Mouse (Mus musculus): Measurements from ENCODE around the gene Hspg2. TPM values are rescaled to one million over a fixed set of nuclear protein-coding genes. Genes with fewer than 3 reads are reported as not detected.

The Hspg2 gene
- total RNA-seq, 2 experiments from 2014 or later = 524 to 560 TPM

- DNase-seq = peak in 1 of 2 experiments; percentile 55
- intact Hi-C loops (cut with DNase I) = no loop called here
These were observed 9.7 kb downstream of the Hspg2 start for GRCm38 (mm10) chr4:137478306-137478705.

- intact Hi-C loops (cut with DNase I) = no loop called here
- DNase-seq = no peak
These were observed 11.2 kb downstream of the Hspg2 start for GRCm38 (mm10) chr4:137479757-137480156.

GRCm38 (mm10) chr4:137480191-137480992, 11.8 kb downstream of the Hspg2 start:
- no peak for DNase-seq
- intact Hi-C loops (cut with DNase I) = no loop called here

- intact Hi-C loops (cut with DNase I) = no loop called here
- DNase-seq = no peak
These were observed 12.4 kb downstream of the Hspg2 start for GRCm38 (mm10) chr4:137480993-137481340.

DNA sequence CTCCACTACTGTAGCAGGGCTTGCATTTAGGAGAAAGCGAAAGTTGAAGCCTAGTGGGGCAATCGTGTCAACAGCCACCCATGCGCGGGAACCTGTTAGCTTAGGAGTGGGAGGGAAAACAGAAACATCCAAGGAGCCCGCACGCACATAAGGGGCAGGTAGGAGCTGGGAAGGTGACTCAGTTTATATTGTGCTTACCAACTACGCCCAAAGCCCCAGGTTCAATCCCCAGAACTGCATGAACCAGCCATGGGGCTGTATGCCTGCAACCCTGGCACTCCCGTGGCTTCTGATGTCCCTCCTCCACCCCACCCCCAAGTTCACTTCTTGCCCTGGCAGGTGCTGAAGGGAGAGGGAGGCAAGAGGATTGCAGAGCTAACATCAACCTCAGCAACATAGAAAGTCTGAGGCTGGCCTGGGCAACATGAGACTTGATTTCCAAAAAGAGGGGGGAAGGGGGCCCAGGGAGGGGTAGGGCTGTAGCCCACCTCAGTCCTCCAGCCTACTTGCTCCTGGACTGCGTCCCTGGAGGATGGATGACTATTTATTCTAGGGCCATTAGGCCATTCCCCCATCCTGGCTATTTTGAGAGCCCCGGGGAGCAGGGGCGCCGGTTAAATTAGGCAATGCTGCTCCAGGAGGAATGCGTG, 12.9 kb downstream of the Hspg2 start:
- DNase-seq = no peak
- intact Hi-C loops (cut with DNase I) = no loop called here

- no peak for DNase-seq
- intact Hi-C loops (cut with DNase I) = no loop called here
These were observed 15.3 kb downstream of the Hspg2 start for GRCm38 (mm10) chr4:137483871-137484270.

GRCm38 (mm10) chr4:137484586-137484985, 16.0 kb downstream of the Hspg2 start:
- peak; percentile 82 to 87 for DNase-seq
- intact Hi-C loops (cut with DNase I) = no loop called here

GRCm38 (mm10) chr4:137485258-137485960, 16.8 kb downstream of the Hspg2 start:
- peak in 1 of 2 experiments; percentile 58 for DNase-seq
- intact Hi-C loops (cut with DNase I) = loop anchor here (5.0 kb wide), 1 partner anchor 38 kb away; no protein-coding TSS in a partner anchor

- intact Hi-C loops (cut with DNase I) = loop anchor here (5.0 kb wide), 1 partner anchor 39 kb away; no protein-coding TSS in a partner anchor
- DNase-seq = peak in 1 of 2 experiments; percentile 72
These were observed 17.8 kb downstream of the Hspg2 start for GRCm38 (mm10) chr4:137486081-137487014.

DNA sequence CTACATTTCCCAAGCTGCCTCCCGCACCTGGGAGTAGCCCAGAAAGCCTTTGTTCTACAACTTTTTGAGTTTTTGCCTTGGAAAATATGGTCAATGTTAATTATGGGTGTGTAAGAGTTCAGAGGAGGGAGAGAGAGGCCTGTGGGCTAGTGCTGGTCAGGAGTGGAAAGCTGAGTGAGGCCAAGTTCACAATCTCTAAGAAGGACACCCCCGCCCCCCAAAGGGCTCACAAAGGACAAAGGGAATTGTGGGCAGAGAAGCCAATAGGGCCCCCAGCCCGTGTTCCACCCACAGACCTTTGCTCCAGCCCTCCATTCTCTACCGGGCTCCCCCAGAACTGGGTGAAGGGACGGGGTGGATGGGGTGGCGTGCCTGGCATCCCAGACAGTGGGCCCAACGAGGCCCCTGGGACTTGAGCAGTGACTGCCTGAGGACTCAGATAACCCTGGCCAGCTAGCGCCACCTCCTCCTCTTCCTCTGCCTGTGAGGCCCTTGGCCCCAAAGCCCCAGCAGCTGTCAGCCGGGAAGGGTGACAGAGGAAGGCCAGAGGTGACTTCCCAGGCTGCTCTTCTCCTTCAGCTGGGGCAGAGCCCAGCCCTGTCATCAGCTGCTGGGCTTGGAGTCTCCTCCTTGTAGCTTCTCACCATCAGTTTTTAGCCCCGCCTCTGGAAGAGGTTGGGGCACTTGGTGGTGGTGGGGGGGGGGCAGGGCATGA, 18.9 kb downstream of the Hspg2 start:
- intact Hi-C loops (cut with DNase I) = loop anchor here (5.0 kb wide), 1 partner anchor 40 kb away; no protein-coding TSS in a partner anchor
- peak; percentile 93 to 94 for DNase-seq

- no peak for DNase-seq
- intact Hi-C loops (cut with DNase I) = loop anchor here (5.0 kb wide), 1 partner anchor 41 kb away; no protein-coding TSS in a partner anchor
These were observed 19.5 kb downstream of the Hspg2 start for GRCm38 (mm10) chr4:137488038-137488437.

GRCm38 (mm10) chr4:137488571-137489303, 20.2 kb downstream of the Hspg2 start:
- intact Hi-C loops (cut with DNase I) = loop anchor here (5.0 kb wide), 1 partner anchor 41 kb away; no protein-coding TSS in a partner anchor

GRCm38 (mm10) chr4:137489996-137490395, 21.4 kb downstream of the Hspg2 start:
- peak; percentile 68 to 78 for DNase-seq

More at GRCm38 (mm10) chr4:137488571-137489303, 20.2 kb downstream of the Hspg2 start:
- peak; percentile 91 to 93 for DNase-seq

DNA sequence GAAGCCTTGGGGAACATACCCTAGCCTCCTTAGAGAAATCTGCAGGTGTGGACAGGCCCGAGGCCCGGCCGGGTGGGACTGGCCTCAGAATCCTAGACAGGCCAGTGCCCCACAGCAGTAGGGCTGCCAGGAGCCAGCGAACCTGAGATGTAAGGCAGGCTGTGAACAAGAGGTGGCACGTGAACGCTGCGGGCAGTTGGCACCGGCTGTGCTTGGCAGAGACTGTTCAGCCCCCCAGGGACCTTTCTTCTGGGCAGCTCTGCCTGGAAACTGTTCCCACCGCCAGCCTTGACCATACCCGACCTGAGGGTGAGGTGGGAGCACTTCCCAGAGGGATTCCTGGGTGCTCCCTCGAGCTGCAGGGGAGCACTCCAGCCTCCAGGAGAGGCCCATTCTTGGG, 24.0 kb downstream of the Hspg2 start:
- intact Hi-C loops (cut with DNase I) = no loop called here
- no peak for DNase-seq

More at GRCm38 (mm10) chr4:137489996-137490395, 21.4 kb downstream of the Hspg2 start:
- intact Hi-C loops (cut with DNase I) = loop anchor here (5.0 kb wide), 1 partner anchor 43 kb away; no protein-coding TSS in a partner anchor

GRCm38 (mm10) chr4:137493187-137493586, 24.6 kb downstream of the Hspg2 start:
- DNase-seq = no peak
- intact Hi-C loops (cut with DNase I) = no loop called here

DNA sequence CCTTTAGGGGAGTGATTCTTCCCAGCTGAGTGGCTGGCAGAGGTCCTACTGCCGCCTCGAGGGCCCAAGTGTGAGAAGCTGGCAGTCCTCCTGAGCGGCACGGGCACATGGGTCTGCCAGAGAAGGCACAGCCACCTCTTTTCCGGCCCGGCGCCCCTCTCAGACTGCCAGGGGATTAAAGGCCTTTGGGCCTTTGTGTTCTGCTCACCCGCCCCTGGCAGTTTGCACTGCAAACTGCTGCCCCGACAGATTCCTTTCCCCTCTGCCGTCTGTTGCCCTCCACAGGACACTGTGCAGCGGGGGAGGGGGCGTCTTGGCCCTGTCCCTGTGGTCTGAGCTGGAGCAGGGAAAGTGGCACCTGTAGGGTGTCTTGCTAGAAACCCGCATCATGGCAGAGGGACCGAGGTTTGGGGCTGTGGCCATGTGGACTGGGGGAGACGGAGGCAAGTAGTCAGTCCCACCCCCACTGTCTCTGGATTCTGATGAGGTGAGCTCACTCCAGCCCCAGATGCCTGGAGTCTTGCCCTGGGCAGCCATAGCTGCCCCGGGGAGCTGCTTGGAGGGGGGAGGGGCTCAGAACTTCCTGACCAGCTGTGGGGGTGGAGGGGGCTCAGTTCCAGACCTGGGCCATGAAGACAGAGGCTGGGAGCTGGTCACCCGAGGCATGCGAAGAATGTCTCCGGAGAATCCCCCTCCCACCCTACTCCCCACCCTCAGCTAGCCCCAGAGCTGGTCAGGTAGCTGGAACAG, 26.4 kb downstream of the Hspg2 start:
- DNase-seq = peak; percentile 86
- intact Hi-C loops (cut with DNase I) = no loop called here

- no peak for DNase-seq
- intact Hi-C loops (cut with DNase I) = no loop called here
These were observed 27.0 kb downstream of the Hspg2 start for GRCm38 (mm10) chr4:137495501-137496100.
